ENCODE assay signal across 10 mouse cellular contexts in the genomic region with DNA sequence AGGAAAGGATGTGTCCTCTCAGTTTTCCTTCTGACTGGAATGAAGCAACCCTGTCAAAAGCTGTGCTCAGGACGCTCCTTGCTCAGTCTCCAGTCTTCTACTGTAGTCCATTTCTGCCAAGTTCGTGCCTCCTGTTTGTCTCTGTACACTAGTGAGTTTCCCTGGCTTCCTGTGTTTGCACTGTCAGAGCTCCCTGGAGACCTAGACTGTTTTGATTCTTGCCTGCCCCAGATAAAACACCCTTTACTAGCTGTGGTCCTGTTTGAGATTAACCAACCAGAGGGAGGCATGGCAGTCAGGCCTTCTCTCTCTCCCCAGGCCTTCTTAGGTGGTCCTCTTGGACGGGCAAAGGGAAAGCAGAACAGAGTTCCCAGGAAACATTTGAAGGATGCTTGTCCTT. TPM values are rescaled to one million over a fixed set of nuclear protein-coding genes. Genes with fewer than 3 reads are reported as not detected.
A peak's percentile ranks its signal among the peaks of the same experiment; 100 is the strongest.
DNase-seq lines count a peak whose midpoint lies in the region; ATAC-seq and TF ChIP-seq lines count a peak whose summit lies in the region.
"Had no signal": no experiment of that assay in that cellular context is flagged by ENCODE, and none has a peak within 500 bp of the region (broad histone marks: within the 10 kb centered on the region; RNA-seq: fewer than 3 reads in every experiment).

No protein-coding gene starts in this region.

- H3K9me3 ChIP-seq in forebrain, postnatal 0 days (ENCODE audit: low read length), result no peaks in the 10 kb centered on the region
- H3K9me3 ChIP-seq in forebrain, embryonic 11.5 days (ENCODE audit: control insufficient read depth, low read length), result no peaks in the 10 kb centered on the region
- no peaks in the 10 kb centered on the region for H3K9me3 ChIP-seq in intestine, embryonic 15.5 days
- H3K9me3 ChIP-seq in lung, embryonic 16.5 days (ENCODE audit: control insufficient read depth, low read length), result no peaks in the 10 kb centered on the region

- no peak overlapping the region for H3K27ac ChIP-seq in forebrain, postnatal 0 days (ENCODE audit: low read depth, low read length)
- H3K27ac ChIP-seq in forebrain, embryonic 11.5 days (ENCODE audit: low read depth, low read length), result no peak overlapping the region
- peak overlapping the region; percentile 58; the same call in 1 of the 2 replicates for H3K27ac ChIP-seq in intestine, embryonic 15.5 days
- H3K27ac ChIP-seq in lung, embryonic 16.5 days (ENCODE audit: low read length), result peak overlapping the region; percentile 30; the same call in 1 of the 2 replicates

- no peaks in the 10 kb centered on the region for H3K36me3 ChIP-seq in forebrain, postnatal 0 days (ENCODE audit: insufficient read depth)
- no peaks in the 10 kb centered on the region for H3K36me3 ChIP-seq in forebrain, embryonic 11.5 days (ENCODE audit: control insufficient read depth, insufficient read depth, low read length)
- H3K36me3 ChIP-seq in intestine, embryonic 15.5 days, result no peaks in the 10 kb centered on the region
- H3K36me3 ChIP-seq in lung, embryonic 16.5 days (ENCODE audit: control insufficient read depth, insufficient read depth, low read length), result no peaks in the 10 kb centered on the region

- TF ChIP-seq CTCF in forebrain, postnatal 0 days (IDR thresholded peaks at IDR 0.05; ENCODE audit: low read depth), result no peak

- no peak overlapping the region for H3K9ac ChIP-seq in forebrain, postnatal 0 days
- H3K9ac ChIP-seq in forebrain, embryonic 11.5 days (ENCODE audit: low read length), result no peak overlapping the region
- no peak overlapping the region for H3K9ac ChIP-seq in intestine, embryonic 15.5 days
- H3K9ac ChIP-seq in lung, embryonic 16.5 days (ENCODE audit: low read length), result no peak overlapping the region

- H3K4me1 ChIP-seq in forebrain, postnatal 0 days (ENCODE audit: insufficient read depth), result no peaks in the 10 kb centered on the region
- H3K4me1 ChIP-seq in forebrain, embryonic 11.5 days (replicated peaks; ENCODE audit: control insufficient read depth, insufficient read depth, low read length), result no peaks in the 10 kb centered on the region
- peaks cover 7% of the 10 kb centered on the region; the same call in 1 of the 2 replicates for H3K4me1 ChIP-seq in intestine, embryonic 15.5 days (replicated peaks)
- H3K4me1 ChIP-seq in lung, embryonic 16.5 days (replicated peaks; ENCODE audit: control insufficient read depth, insufficient read depth, low read length), result peaks cover 28% of the 10 kb centered on the region

- WGBS in forebrain, postnatal 0 days, result 57% methylated on average over 3 of the region's 3 CpGs
- 69% methylated on average over 3 of the region's 3 CpGs for WGBS in forebrain, embryonic 11.5 days
- 25% methylated on average over 3 of the region's 3 CpGs for WGBS in intestine, embryonic 15.5 days
- WGBS in lung, embryonic 16.5 days, result 16% methylated on average over 3 of the region's 3 CpGs

- no peak for DNase-seq in forebrain, postnatal 0 days
- DNase-seq in forebrain, embryonic 11.5 days (ENCODE audit: low spot score), result no peak
- DNase-seq in embryo, embryonic 10.5 days (ENCODE audit: low spot score), result peak; percentile 49
- DNase-seq in urinary bladder, adult 18-20 months (ENCODE audit: low spot score in 2 of 2), result no peak
- no peak for DNase-seq in frontal cortex, postnatal 10 days (ENCODE audit: low spot score in 2 of 2)
- DNase-seq: layer of hippocampus, adult 9-11 months had no signal

- no peak overlapping the region for H3K4me3 ChIP-seq in forebrain, postnatal 0 days (ENCODE audit: low read depth, low read length)
- no peak overlapping the region for H3K4me3 ChIP-seq in forebrain, embryonic 11.5 days (ENCODE audit: low read depth, low read length)
- no peak overlapping the region for H3K4me3 ChIP-seq in intestine, embryonic 15.5 days (replicated peaks)
- no peak overlapping the region for H3K4me3 ChIP-seq in lung, embryonic 16.5 days (ENCODE audit: low read length)
- H3K4me3 ChIP-seq: erythroblast, embryonic 14.5 days had no signal

- H3K27me3 ChIP-seq in forebrain, postnatal 0 days (ENCODE audit: insufficient read depth, low read length), result no peaks in the 10 kb centered on the region
- H3K27me3 ChIP-seq in forebrain, embryonic 11.5 days (ENCODE audit: control insufficient read depth, insufficient read depth, low read length), result no peaks in the 10 kb centered on the region
- H3K27me3 ChIP-seq in intestine, embryonic 15.5 days (replicated peaks), result no peaks in the 10 kb centered on the region
- no peaks in the 10 kb centered on the region for H3K27me3 ChIP-seq in lung, embryonic 16.5 days (ENCODE audit: control insufficient read depth, insufficient read depth, low read depth, low read length)

- H3K4me2 ChIP-seq in forebrain, postnatal 0 days (ENCODE audit: low read depth), result no peak overlapping the region
- H3K4me2 ChIP-seq in forebrain, embryonic 11.5 days (ENCODE audit: low read depth, low read length, severe bottlenecking), result no peak overlapping the region
- H3K4me2 ChIP-seq in intestine, embryonic 15.5 days (replicated peaks), result no peak overlapping the region
- H3K4me2 ChIP-seq in lung, embryonic 16.5 days (ENCODE audit: low read depth, low read length), result no peak overlapping the region

- ATAC-seq in forebrain, postnatal 0 days, result 0 out of 2 replicates have a peak, but pooled peaks have one; percentile 25
- no peak for ATAC-seq in forebrain, embryonic 11.5 days (replicated peaks; ENCODE audit: low FRiP score)
- ATAC-seq in intestine, embryonic 15.5 days, result peak; percentile 61
- peak; percentile 63 for ATAC-seq in lung, embryonic 16.5 days (ENCODE audit: low read depth)
- ATAC-seq in cerebellum, adult (ENCODE audit: insufficient number of reproducible peaks, low FRiP score, low TSS enrichment), result no peak

RNA-seq across cellular contexts. Expression of a gene that starts 40.2 kb away (rescaled TPM):
- total RNA-seq in forebrain, postnatal 0 days (2014; rRNA removed), result 4.8 and 7.9 TPM in 2 replicates
- polyA plus RNA-seq in forebrain, postnatal 0 days (2015; fragmentation: Nextera tagmentation; extraction: Ambion mirVana), result 6.9 and 7.8 TPM in 2 replicates
- polyA plus RNA-seq in forebrain, embryonic 11.5 days (2014; fragmentation: Nextera tagmentation; extraction: Ambion mirVana), result 19.7 and 23.2 TPM in 2 replicates
- polyA plus RNA-seq in intestine, embryonic 15.5 days (2015; fragmentation: Nextera tagmentation; extraction: Ambion mirVana), result 29.6 and 37.5 TPM in 2 replicates
- 14.5 and 17.7 TPM in 2 replicates for polyA plus RNA-seq in lung, embryonic 16.5 days (2015; fragmentation: Nextera tagmentation; extraction: Ambion mirVana)

Comparison
In these comparisons a context has a peak if more than half of its experiments do, and no peak if none do; other contexts are left out.
1. ATAC-seq: peak in forebrain, postnatal 0 days (single experiment), intestine, embryonic 15.5 days (single experiment) and lung, embryonic 16.5 days (single experiment); none in forebrain, embryonic 11.5 days (single experiment) and cerebellum, adult (single experiment).
2. H3K27ac ChIP-seq: peak in intestine, embryonic 15.5 days (single experiment) and lung, embryonic 16.5 days (single experiment); none in forebrain, postnatal 0 days (single experiment) and forebrain, embryonic 11.5 days (single experiment).